Mouse (Mus musculus) lung, postnatal 0 days (tissue): ENCODE data around the gene Srrm2. TPM values are rescaled to one million over a fixed set of nuclear protein-coding genes. Genes with fewer than 3 reads are reported as not detected.
A peak's percentile ranks its signal among the peaks of the same experiment; 100 is the strongest.

Source experiments
- ATAC-seq: fragments of 200-750 bp; cut with Nextera tagmentation; 2 replicates; pipeline ENCODE4 v1.8.0; 2017; ENCODE audit warnings: moderate library complexity
- DNase-seq: peaks from one replicate; pipeline ENCODE4 v3.0.0-alpha.2; 2016; ENCODE audit warnings: low spot score
- H3K27ac ChIP-seq: fragments of 300-500 bp; sonication (generic); 2 replicates; pipeline ENCODE4 v1.5.1; 2014; ENCODE audit warnings: antibody characterized with exemption, mild to moderate bottlenecking, low read length, mixed read lengths
- H3K27me3 ChIP-seq: fragments of 300-500 bp; sonication (generic); replicated peaks from 2 replicates; pipeline ENCODE4 v1.6.1; 2014; ENCODE audit warnings: low read length, mixed read lengths; ENCODE audit not compliant: insufficient read depth
- H3K36me3 ChIP-seq: fragments of 300-500 bp; sonication (generic); 2 replicates; pipeline ENCODE4 v1.6.1; 2014; ENCODE audit warnings: low read length, mixed read lengths; ENCODE audit not compliant: insufficient read depth
- H3K4me1 ChIP-seq: fragments of 300-500 bp; sonication (generic); 2 replicates; pipeline ENCODE4 v1.6.1; 2014; ENCODE audit warnings: antibody characterized with exemption, low read depth, low read length, mixed read lengths; ENCODE audit not compliant: insufficient read depth
- H3K4me2 ChIP-seq: fragments of 300-500 bp; sonication (generic); replicated peaks from 2 replicates; pipeline ENCODE4 v1.6.1; 2014; ENCODE audit warnings: low read depth, mild to moderate bottlenecking, low read length, moderate library complexity, mixed read lengths
- H3K4me3 ChIP-seq: fragments of 300-500 bp; sonication (generic); 2 replicates; pipeline ENCODE4 v1.5.1; 2014; ENCODE audit warnings: low read depth, low read length
- H3K9ac ChIP-seq: fragments of 300-500 bp; sonication (generic); replicated peaks from 2 replicates; pipeline ENCODE4 v1.6.1; 2014; ENCODE audit warnings: low read depth, mild to moderate bottlenecking
- H3K9me3 ChIP-seq: fragments of 300-500 bp; sonication (generic); 2 replicates; pipeline ENCODE4 v1.6.1; 2016; ENCODE audit warnings: low read length, mixed read lengths
- CTCF ChIP-seq: IDR thresholded peaks from 2 replicates; pipeline ENCODE4 v1.5.1; 2016; ENCODE audit warnings: antibody characterized with exemption, mild to moderate bottlenecking
- EP300 ChIP-seq: IDR thresholded peaks from 2 replicates; pipeline ENCODE4 v1.6.1; 2016; ENCODE audit warnings: antibody characterized with exemption, mild to moderate bottlenecking, control low read depth
- WGBS: fragments of 180-500 bp; shearing (Covaris S2); extraction: QIAGEN DNeasy Blood & Tissue Kit; methylation state at CpG from one replicate; pipeline ENCODE4 v1.1.7; 2014; 5-methylcytosine and 5-hydroxymethylcytosine counted together
- polyA plus RNA-seq: library from polyadenylated mRNA; unstranded; fragments of >200 nt; fragmentation: Nextera tagmentation; extraction: Ambion mirVana; gene quantifications from 2 replicates; pipeline ENCODE4 v1.2.1, GENCODE M21; 2015

Gene Srrm2
- polyA plus RNA-seq, 1 experiment from 2014 or later, result 284 TPM

DNA sequence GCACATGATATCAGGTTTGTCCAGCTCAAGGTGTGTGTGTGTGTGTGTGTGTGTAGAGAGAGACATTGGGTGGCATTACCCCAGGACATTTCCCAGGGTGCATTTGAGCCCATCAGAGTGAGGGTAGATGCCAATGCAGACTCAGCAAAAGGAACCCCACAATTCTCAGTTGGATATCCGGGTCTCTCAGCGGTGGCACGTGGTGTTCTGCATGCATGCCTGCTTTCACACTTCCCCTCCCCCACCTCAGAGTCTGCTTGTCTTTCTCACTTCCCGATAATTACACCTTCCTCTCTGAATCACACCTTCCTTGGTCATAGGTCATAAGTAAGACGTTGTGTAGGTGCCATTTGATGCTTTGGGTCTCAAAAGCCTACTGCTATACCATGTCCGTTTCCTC is 42.3 kb upstream of the Srrm2 start:
- Histone ChIP-seq H3K4me3 (no peak overlapping the region), H3K27ac (no peak overlapping the region), H3K4me1 (peaks cover 9% of the 10 kb centered on the region; the same call in 1 of the 2 replicates), H3K36me3 (no peaks in the 10 kb centered on the region), H3K9ac (no peak overlapping the region), H3K4me2 (no peak overlapping the region), H3K27me3 (peaks cover 35% of the 10 kb centered on the region), H3K9me3 (no peaks in the 10 kb centered on the region)
- ATAC-seq (no peak), DNase-seq (no peak)
- TF ChIP-seq EP300 (no peak), CTCF (no peak)
- 25% methylated on average over 6 of the region's 6 CpGs for WGBS

DNA sequence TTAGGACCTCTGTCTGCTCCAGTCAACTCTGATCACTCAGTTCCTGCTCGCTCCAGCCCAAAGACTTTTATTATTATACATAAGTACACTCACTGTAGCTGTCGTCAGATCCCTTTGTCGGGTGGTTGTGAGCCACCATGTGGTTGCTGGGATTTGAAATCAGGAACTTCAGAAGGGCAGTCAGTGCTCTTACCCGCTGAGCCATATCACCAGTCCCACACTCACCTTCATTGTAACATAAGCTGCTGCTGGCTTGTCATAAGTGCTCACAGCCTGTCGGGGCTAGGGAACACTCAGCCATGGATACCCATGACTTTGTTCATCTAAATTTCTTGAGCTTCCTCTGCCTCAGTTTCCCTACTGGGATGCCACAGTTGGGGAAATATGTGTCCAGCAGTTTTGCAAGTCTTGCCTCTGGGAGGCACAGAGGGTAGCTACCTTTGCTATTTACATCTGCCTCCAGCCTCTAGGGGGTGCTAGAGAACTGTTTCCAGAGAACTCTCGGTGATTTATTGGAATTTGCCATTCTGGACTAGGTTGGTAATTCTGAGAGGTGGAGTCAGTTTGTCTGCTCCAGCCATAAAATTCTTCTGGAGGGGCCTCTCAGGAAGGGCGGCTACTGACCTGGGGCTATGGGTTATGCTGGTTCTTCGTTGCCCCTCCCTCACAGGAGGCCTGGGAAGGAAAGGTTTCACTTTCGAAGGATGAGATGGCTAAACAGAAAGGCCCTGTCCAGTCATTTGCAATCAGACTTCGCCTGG is 41.5 kb upstream of the Srrm2 start:
- Histone ChIP-seq H3K4me3 (peak overlapping the region; percentile 6; the same call in 1 of the 2 replicates), H3K4me2 (peak overlapping the region; percentile 27), H3K9ac (no peak overlapping the region), H3K36me3 (no peaks in the 10 kb centered on the region), H3K27me3 (peaks cover 27% of the 10 kb centered on the region), H3K4me1 (peaks cover 9% of the 10 kb centered on the region; the same call in 1 of the 2 replicates), H3K9me3 (no peaks in the 10 kb centered on the region), H3K27ac (no peak overlapping the region)
- WGBS, result 24% methylated on average over 10 of the region's 10 CpGs
- peak; percentile 70 for ATAC-seq
- peak; percentile 84 for TF ChIP-seq CTCF
- no peak for TF ChIP-seq EP300
- DNase-seq, result peak; percentile 90

DNA sequence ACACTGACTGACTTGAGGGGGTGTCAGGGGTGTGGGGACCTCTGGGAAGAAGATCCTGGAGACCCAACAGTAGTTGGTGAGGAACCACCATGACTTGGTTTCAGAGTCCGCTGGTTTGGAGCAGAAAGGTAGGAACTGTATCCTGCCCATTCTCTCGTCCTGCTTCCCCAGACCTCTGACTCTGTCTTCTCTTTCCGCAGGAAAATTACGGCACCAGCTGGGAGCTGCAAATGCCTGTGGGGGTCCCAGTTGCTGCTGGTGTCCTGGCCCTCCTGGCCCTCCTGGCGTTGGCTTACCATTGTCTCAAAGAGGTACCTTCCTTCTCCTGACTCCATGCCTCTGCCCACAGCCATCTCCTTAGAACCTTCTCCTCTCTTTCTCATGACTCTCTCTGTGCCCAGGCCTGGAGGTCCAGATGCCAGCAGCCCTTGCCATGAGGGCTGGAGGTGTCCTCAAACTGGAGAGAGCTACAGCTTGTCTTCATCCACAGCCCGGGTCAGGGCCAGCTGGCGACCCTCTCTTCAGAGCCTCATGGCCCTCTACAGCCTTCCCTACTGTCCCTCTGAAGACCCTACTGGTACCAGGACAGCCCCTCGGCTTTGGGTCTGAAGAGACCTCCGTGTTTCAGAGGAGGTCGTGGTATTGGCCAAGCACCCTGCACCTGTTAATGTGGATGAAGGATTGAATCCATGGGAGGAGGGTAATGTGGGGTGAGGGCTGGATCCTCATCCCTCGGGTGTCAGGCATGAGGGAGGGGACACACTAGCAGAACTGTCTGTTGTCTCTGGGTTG is 40.7 kb upstream of the Srrm2 start:
- H3K4me1 ChIP-seq, result peaks cover 9% of the 10 kb centered on the region; the same call in 1 of the 2 replicates
- H3K27me3 ChIP-seq, result peaks cover 21% of the 10 kb centered on the region
- WGBS, result 73% methylated on average over 11 of the region's 11 CpGs
- ATAC-seq (no peak), DNase-seq (no peak)
- H3K9ac ChIP-seq, result no peak overlapping the region
- no peak for TF ChIP-seq CTCF
- no peak for TF ChIP-seq EP300
- H3K4me3 ChIP-seq, result peak overlapping the region; percentile 6; the same call in 1 of the 2 replicates
- no peaks in the 10 kb centered on the region for H3K9me3 ChIP-seq
- H3K36me3 ChIP-seq, result no peaks in the 10 kb centered on the region
- no peak overlapping the region for H3K27ac ChIP-seq
- peak overlapping the region; percentile 27 for H3K4me2 ChIP-seq

DNA sequence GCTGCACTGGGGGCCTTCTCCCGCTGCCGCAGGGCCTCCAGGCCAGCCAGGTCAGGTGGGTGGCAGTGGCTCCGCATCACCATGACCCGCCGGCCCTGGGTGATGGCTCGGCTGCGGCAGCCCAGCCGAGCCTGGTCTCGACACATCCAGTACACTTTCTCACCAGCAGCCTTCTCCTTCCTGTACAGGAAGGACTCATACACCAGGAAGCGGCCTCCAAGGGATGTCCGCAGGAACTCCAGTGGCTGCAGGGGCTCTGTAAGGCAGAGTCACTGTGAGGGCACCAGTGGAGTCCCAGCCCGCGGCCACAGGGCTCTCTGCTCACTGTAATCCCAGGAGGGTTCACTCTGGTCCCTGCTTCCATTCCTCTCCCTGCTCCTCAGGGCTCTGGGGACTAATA is 34.6 kb upstream of the Srrm2 start:
- no peak overlapping the region for H3K9ac ChIP-seq
- no peak overlapping the region for H3K4me3 ChIP-seq
- DNase-seq, result peak; percentile 36
- peak; percentile 61 for ATAC-seq
- H3K27me3 ChIP-seq, result no peaks in the 10 kb centered on the region
- 85% methylated on average over 13 of the region's 13 CpGs for WGBS
- H3K27ac ChIP-seq, result peak overlapping the region; percentile 40
- no peak overlapping the region for H3K4me2 ChIP-seq
- H3K9me3 ChIP-seq, result no peaks in the 10 kb centered on the region
- TF ChIP-seq CTCF (no peak), EP300 (no peak)
- 0 out of 2 replicates have a peak, but pooled peaks cover 6% of the 10 kb centered on the region for H3K36me3 ChIP-seq
- no peaks in the 10 kb centered on the region for H3K4me1 ChIP-seq

GRCm38 (mm10) chr17:23757581-23757980 is 32.8 kb upstream of the Srrm2 start:
- Histone ChIP-seq H3K27me3 (no peaks in the 10 kb centered on the region), H3K4me3 (no peak overlapping the region), H3K9ac (no peak overlapping the region), H3K27ac (no peak overlapping the region), H3K4me2 (no peak overlapping the region), H3K4me1 (no peaks in the 10 kb centered on the region), H3K9me3 (no peaks in the 10 kb centered on the region), H3K36me3 (0 out of 2 replicates have a peak, but pooled peaks cover 6% of the 10 kb centered on the region)
- WGBS, result 89% methylated on average over 9 of the region's 9 CpGs
- ATAC-seq (no peak), DNase-seq (no peak)
- no peak for TF ChIP-seq EP300
- TF ChIP-seq CTCF, result no peak

- no peak overlapping the region for H3K9ac ChIP-seq
- H3K4me2 ChIP-seq, result no peak overlapping the region
- H3K4me1 ChIP-seq, result no peaks in the 10 kb centered on the region
- no peak overlapping the region for H3K4me3 ChIP-seq
- no peaks in the 10 kb centered on the region for H3K27me3 ChIP-seq
- TF ChIP-seq EP300, result no peak
- TF ChIP-seq CTCF, result no peak
- DNase-seq, result no peak
- no peak for ATAC-seq
- H3K9me3 ChIP-seq, result no peaks in the 10 kb centered on the region
- WGBS, result 91% methylated on average over 8 of the region's 8 CpGs
- 0 out of 2 replicates have a peak, but pooled peaks cover 6% of the 10 kb centered on the region for H3K36me3 ChIP-seq
- no peak overlapping the region for H3K27ac ChIP-seq
Observed at GRCm38 (mm10) chr17:23758801-23759200, 31.5 kb upstream of the Srrm2 start.
